Mouse (Mus musculus): ENCODE results near the gene Grk3.

Grk3 gene

DNA sequence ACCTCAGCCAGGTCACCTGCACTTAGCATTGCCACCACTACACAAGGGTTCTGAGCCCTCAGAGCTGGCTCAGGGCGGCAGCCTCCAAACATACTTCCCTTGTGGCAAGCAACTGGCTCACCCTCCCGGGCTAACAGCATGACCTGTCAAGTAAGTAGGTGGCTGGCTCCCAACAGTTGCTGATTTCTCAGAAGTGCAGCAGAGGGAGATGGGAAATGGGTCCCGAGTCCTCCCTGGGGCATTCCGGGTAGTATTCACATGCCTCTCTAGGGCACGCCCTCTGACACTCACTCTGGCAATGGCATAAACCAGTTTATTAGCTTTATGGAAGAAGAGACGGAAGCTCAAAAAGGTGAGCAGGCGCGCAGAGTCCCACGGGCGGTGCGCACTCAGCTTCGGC, 74.6 kb downstream of the Grk3 start:
- CTCF ChIA-PET, result no interaction called here

DNA sequence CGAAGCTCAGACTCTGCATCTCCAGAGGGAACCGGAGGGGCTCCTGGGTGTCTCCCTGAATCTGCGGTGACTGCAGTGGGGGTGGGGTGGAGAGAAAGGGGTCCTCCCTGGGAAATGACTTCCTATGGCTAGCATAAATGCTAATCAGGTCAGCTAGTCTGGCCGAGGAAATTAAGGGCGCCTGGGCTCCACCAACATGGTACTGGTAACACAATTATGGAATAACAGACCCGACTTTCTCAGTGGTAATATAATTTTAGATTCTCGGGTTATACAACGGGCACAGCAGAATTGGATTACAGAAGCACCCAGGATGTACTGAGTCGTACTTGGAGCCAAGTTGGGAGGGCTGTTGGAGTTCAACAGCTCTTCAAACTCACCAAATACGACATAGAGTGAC, 79.0 kb downstream of the Grk3 start:
- CTCF ChIA-PET, result no interaction called here

DNA sequence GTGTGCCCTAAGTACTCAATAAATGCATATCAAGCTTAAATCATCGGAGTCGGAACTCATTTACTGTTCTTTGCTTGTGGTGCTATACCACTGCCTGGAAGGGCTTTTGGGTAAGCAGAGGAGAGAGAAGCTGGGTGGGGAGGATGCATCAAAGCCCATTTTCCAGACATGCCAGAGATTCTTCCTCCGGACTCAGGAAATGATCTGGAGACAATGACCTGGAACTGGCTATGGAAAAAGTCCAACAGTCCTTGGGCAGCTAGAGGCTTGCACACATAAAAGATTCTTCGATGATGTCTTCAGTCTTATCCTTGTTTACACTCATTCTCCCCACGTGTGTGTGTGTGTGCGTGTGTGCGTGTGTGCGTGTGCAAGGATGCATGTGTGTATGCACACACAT, 80.2 kb downstream of the Grk3 start:
- CTCF ChIA-PET, result no interaction called here

DNA sequence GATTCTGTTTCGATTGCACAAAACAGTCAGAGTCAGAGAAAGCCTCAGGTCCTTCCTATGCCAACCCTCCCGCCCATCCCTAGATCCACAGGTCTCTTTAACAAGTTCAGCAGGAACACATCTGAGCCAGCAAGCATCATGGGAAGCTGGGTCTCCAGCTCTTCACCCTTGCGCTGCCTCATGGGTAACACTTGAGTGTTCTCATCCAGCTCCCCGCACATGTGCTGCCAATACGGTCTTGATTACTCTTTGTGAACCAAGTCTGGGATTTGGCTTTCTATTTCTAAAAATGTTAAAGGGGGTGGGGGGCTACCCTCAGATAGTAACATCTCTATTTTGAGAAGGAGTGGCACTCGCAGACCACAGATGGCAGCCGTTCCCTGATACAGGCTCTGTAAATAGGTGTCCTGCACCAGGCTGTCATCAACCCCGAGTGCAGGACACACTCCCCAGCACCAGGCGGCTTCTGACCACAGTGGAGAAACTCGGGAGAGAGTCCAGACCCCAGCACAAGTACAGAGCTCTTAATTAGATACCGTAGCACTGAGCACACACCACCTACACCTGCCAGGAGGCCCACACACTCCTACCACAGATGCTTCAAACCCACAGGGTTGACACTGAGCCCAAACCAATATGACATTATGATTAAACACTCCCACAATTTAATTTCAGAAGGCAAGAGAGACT, 82.6 kb downstream of the Grk3 start:
- CTCF ChIA-PET, result no interaction called here

DNA sequence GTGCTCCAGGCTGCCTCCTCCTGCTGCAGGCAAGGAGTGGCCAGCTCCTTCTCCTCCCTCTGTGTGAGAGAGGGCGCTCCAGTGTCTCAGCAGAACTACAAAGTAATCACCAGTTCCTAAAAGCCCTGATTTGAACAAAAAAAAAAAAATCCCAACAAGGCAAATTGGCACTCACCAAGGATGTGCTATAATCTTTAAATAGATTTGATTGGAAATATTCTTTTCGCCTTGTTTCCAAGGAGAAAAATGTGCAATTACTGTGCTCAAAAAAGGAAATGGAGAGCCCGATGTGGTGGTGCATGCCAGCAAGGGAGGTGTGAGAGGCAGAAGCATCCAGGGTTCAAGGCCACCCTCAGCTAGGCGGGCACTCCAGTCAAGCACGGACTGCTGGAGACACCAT, 83.7 kb downstream of the Grk3 start:
- CTCF ChIA-PET, result no interaction called here

DNA sequence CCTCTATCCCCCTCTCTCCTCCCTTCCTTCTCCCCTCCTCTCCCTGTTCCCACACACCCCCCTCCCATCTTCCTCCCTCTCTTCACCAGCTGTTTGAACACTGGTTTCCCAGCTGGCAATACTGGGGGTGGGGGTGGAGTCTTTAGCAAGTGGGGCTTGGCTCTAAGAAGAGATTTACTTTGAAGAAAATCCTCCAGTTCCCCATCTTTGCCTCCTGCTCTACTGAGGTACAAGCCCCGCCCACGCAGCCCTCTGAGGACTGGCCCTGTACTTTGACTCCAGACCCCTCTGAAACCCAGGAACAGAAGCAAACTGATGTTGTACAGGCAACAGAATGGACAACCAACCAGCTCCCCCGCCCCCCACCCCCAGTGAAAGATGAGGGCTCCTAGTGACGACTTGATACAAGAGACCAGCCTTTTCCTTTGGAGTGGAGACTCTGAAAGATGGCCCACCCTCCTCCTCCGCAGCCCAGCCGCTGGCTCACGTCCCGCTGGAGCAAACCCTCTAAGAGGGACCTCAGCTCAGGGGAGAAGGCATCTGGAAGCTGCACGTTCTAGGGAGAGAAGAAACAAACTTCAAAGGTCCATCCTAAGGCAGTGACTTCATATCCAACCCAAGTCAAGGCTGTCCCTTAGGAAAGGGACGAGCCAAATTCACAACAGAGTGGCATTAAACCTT, 87.2 kb downstream of the Grk3 start:
- CTCF ChIA-PET, result no interaction called here

DNA sequence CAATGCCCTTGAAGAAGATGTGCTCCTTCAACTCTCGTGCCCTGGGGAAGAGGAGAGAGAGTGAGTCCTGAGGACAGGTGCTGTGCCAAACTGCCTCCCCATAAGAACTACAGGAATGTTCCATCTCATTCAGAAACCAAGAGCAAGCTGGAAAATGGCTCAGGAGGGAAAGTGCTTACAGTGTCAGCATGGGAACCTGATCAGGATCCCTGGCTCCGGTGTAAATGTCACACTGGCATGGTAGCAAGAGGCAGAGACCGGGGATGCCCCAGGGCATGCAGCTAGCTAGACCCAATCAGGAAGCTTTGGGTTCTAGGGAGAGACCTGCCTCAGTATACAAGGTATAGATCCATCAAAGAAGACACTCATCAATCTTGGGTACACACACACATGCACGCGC, 90.2 kb downstream of the Grk3 start:
- CTCF ChIA-PET, result no interaction called here

DNA sequence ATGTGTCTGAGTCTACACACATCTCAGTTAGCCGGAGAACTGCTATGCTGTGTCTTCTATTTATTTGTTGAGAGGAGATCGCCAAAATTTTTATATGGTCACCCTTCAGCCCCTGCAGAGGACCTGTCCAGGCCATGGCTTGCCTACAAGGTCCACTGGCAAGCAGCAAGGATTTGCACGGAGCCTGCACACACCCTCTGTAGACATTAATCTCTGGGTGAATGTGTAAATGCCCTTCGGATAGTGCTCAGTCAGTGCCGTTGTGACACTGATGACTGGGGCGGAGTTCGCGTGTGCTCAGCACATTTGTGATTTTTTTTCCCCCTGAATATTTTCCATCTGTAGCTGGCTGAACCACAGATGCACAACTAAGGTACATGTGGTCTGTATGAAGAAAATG, 90.8 kb downstream of the Grk3 start:
- CTCF ChIA-PET, result no interaction called here

DNA sequence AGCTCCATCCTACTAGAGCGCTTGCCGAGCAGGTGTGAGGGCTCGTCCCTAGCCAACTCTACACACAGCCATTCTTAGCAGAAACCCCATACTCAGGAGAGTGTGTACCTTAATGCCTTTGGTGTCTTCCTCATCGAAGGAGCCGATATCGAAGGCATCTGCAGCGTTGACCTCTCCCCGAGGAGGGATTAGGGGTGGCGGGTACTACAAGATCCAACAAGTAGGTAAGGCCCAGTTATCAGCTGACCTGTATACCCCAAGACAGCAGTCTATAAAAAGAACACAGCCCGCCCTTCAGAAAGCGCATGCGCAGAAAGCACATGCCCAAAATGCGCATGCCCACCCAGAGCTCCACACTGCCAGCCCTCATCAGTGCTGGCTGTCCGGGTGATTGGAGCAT, 91.8 kb downstream of the Grk3 start:
- CTCF ChIA-PET, result no interaction called here

DNA sequence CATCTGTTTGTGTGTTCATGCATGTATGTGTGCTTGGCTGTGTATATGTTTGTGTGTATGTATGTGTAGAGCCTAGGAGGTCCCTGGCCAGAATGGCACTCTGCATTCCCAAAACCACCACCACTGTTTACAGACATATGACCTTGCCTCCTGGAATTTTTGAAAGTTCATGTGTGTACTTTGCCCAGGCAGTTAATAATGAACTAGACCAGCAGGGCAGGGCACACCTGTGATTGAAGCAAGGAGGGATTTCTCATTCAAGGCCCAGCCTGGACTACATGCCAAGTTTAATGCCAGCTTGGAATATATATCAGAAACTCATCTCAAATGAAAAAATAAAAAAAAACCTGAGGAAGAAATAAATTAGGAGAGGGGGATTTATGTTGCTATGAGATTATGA, 93.7 kb downstream of the Grk3 start:
- CTCF ChIA-PET, result no interaction called here

DNA sequence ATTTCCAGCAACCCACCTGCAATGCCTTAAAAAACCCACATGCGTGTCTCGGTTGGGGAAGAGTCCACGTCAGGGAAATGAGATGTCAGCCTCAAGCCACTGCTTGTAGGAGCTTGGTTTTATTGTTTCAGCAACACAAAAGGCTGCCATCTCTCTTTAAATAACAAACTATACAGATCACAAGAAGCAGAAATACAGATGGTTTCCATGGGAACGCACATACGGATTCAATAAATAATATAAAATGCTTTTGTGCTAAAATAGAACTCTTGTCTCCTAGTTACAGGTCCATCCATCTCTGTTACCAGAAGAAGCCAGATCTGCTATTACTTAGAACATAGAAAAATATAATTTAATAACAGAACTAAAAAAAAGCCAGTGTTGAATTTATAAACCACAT, 105.2 kb downstream of the Grk3 start:
- CTCF ChIA-PET, result no interaction called here

DNA sequence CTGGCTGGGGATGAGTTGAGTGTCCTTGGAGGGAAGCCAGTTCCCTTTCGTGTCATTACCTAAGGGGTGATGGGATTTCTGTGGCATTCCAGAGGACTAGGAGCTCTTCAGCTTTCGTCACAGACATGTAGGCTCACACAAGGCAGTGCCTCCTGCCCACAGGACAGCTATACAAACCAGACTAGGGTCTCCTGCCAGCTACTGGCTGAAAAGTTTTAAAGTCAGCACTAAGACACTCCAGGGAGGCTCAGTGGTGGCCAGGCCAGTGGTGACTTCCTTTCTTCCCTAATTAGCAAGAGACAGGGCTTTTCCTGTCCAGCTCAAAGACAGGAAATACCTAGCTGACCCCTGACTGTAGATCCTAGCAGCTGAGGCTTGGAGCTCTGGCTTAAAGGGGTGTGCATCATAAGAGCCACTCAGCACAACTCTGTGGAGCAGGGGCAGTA, 107.4 kb downstream of the Grk3 start:
- CTCF ChIA-PET, result no interaction called here

DNA sequence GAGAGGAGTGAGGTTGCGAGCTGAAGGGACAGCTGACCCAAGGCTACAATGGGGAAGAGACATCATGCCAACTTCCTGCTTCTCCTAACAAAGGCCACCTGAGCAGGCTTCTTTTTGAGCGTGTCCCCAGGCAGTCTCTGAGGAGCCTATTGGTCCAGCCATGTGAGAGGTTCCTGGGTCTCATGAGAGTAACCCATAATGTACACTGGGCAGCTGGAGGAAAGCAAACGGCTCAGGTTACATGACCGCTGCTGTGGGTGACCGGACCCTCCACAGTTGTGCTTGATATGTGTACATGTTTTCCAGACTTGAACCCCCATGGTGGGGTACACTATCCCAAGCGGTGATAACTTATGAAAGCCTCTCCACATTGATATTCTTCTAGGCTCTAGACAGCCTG, 108.1 kb downstream of the Grk3 start:
- CTCF ChIA-PET, result no interaction called here

DNA sequence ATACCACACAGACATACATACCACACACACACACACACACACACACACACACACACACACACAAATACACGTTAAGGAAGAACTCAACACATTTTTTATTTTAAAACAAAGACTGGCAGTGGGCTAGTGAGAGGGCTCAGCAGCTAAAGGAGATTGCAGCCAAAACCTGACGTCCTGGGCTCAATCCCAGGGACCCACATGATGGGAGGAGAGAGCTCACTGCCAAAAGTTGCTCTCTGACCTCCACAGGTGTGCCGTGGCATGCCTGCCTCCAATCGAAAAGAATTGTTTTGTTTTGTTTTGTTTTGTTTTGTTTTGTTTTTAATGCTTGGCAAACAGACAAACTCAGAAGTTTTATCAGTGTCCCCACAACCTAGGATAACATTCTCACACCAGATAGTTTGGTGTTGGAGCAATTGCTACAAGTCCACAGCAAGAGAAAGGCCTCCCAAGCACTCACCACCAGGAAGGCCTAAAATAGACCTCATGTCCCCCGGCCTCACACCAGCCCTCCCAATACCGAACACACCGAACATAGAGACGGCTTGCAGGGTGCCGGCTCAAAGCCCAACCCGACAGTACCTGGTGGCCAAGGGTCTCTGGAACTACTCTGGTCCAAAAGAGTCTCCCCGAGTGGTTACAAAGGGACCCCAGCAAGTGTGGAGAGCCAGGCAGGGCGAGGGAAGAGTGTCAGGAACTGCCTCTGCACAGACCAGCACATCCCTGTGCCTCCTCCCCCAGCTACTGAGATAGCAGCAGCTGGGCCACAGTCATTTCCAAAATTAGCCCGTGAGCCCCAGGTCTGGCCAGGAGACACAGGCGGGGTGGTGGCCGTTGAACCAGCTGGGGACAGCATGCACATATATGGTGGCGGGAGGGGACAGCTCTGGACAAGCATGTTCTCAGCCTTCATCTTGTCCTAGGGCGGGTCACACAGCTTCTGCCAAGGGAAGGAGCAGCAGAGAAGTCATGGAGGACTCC, 119.6 kb downstream of the Grk3 start, which contains the start of gene Myo18b:
Gene Myo18b (minus strand): TSS at position 689 of the 981 bp plus-strand sequence.
- CTCF ChIA-PET, result no interaction called here

DNA sequence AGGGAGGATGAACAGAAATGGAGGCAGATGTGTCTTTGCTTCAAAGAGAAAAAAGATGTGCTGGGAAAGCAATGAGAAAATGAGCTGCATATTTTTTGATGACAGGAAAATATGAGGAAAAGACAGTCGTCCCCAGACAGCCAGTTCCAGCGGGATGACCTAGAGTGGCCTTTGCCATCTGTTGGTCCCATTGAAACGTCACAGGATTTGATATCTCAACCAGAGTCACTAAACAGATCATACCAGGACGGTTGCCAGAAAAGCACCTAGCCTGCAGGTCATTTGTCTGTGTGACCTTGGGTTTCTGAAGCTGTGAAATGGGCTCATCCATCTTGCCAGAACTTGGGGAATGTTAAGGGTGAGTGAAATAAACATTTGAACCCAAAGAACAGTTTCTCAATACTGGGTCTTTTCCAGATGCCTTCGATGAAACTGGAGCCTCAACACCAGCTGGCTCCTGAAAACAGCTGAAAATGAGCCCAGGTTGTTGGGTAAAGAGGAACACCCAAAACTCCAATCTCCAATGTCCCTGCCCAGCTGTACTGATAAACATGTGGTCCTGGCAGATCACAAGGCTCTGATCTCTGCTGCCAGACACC, 122.0 kb downstream of the Grk3 start:
- CTCF ChIA-PET, result interaction anchor here (0.6 kb wide), 1 partner anchor 158 kb away, joined by 4 read pairs; no protein-coding TSS in a partner anchor

DNA sequence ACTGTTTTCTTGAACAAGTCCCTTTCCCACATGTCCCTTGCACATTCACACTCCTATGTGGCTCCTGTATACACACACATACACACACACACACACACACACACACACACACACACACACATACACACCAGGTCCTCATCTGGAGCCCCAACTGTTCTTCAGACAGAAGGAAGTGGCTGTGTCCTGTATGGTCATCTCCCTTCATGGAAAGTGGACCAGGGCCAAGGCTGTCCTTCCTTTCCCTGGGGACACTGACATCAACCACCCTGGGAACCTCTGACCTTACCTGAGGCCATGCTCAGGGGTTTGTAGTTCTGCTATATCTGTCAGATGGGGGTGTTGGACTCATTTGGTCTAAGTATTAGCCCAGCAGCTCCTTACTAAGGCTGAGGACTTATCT, 123.2 kb downstream of the Grk3 start:
- CTCF ChIA-PET, result no interaction called here

DNA sequence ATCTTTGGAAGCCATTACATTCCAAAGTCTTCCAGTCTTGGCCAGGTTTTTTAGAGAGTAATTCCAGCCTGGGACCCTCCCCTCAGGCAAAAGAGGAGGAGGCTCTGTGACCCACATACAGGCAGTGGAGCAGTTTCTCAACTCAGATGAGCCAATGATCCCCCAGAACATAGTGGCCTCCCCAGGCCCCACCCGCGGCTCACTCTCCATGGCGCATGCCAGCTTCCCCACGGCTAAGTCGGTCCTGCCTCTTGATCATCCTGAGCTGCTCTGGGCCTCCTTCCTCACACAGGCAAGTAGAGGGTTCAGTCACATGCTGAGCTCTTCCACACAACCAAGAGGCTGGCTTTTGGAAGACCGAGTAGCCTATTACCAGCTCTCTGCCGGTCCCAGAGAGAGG, 126.9 kb downstream of the Grk3 start:
- CTCF ChIA-PET, result no interaction called here

DNA sequence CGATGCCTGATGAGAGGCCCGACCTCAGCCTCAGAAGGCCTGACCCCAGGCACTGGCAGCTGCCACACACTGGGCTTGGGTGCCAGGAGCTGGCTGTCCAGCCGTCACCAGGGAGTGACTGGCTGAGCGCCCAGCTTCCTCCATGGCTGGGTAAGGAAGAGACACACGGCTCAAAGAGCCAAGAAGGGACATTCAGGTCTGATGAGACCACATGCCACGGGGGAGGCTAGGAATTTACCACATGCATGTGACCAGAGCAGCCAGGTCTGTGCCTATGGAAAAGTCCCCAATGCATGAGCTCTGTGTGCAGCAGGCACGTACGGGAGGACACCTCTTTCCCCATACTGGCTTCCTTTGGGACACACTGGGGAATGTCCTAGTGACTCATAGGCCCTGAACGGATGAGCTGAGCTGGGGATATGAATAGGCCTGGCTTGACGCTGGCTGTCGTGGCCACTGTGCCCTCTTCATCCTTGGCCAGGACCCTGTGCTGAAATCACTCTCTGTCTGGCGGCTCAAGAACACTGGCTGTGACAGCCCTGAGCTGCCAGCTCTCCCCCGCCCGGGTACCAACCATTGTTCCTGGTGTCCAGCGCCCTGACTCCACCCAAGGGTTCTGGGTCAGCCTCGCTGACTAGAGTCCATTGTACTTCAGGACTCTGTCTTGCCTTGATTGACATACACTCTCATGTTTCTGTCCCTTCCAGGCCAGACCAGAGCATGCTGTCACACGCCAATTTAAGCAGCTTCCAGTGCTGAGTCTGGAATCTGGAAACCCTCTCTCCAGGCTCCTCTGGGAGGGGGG, 128.7 kb downstream of the Grk3 start:
- CTCF ChIA-PET, result no interaction called here

DNA sequence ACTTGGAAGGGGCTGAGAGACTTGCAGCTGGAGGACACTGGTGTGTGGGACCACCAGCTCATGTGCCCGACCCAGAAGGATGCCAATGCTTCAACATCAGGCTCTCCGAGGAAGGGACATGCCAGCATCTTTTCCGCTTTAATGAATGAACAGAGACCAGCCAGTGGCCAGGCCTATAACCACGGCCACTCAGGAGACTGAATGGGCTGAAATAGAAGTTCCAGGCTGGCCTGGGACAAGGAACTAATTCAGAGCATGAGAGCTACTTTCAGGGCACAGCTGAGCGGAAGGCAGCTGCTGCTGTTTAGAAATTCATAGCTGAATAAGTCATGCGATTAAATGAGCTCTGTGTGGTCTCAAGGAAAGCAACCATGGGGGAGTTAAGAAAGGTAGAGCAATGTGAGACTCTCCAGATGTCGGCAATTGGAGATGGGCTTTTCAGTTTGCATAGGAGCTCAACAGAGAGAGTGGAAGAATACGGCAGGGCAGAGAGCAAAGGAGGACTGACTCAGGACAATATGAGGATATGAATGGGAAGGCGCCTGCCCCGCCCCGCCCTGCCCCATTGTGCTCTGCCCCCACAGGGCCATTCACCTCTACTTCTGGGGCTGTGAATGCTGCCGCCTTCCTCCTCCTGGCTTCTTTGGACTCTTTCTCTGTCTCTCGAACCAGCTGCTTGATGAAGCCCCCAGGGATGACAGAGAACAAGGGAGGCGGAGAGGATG, 138.0 kb downstream of the Grk3 start:
- CTCF ChIA-PET, result no interaction called here

DNA sequence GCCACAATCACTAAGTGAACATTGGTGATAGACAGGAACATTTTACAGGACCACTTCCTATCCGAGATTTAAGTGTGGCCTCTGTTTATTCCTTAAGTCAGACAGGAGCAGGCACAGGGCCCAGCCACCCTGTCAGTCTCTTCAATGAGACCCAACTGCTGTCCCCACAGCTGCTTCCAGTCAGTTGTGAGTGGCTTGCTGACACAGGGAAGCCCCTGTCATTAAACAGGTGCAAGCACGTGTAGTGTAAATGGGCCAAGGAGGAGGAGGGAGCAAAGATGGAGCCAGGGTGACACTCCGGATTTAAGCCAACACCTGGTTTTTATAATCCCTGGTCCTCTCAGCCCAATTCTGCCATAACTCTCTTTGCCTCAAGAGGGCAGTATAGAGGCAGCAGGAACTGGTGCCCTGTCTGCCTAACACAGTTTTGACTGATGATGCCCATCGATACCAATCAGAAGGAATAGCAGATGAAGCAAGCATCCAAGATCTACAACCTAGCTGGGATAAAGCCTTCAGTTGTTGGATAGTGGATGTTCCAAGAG, 138.7 kb downstream of the Grk3 start:
- CTCF ChIA-PET, result no interaction called here

DNA sequence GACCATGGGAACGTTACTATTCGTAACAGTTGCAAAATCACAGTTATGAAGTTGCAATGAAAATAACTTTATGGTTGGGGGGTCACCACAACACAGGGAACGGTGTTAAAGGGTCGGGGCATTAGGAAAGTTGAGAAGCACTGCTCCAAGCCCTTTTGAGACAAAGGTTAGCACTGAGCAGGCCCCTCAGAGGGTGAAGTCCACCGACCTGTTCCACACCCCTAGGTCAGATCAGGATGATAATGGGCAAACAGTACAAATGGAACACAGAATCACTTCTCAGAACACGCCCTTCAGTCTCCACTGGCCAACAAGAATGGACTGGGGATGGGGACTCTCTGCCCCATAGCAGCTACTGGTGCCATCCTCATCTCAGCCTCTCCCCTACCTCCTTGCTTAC, 142.6 kb downstream of the Grk3 start:
- CTCF ChIA-PET, result no interaction called here

Measured in spleen, embryonic (tissue).